Mouse (Mus musculus): ENCODE measurements around the gene Plagl1. TPM values are rescaled to one million over a fixed set of nuclear protein-coding genes. Genes with fewer than 3 reads are reported as not detected.

The Plagl1 gene
- polyA plus RNA-seq, 1 experiment: 11.6 TPM

GRCm38 (mm10) chr10:13127335-13127734 is 67.0 kb downstream of the Plagl1 start:
- DNase-seq: peak; percentile 19
- 79% methylated on average over 13 of the region's 13 CpGs for WGBS
- Histone ChIP-seq H3K27me3 (replicated peaks; ENCODE audit: control insufficient read depth, insufficient read depth, low read length) (no peaks in the 10 kb centered on the region), H3K4me3 (ENCODE audit: insufficient read depth, low read depth, low read length) (no peak overlapping the region), H3K36me3 (ENCODE audit: control insufficient read depth, insufficient read depth, low read length) (no peaks in the 10 kb centered on the region), H3K27ac (ENCODE audit: insufficient read depth, low read depth, low read length) (no peak overlapping the region), H3K4me1 (ENCODE audit: control insufficient read depth, insufficient read depth, low read length) (no peaks in the 10 kb centered on the region)
- TF ChIP-seq POLR2A (IDR thresholded peaks at IDR 0.05; ENCODE audit: low read depth, low read length) (no peak), CTCF (conservative IDR thresholded peaks at IDR 0.05; ENCODE audit: insufficient read depth, insufficient read length, low read depth, low read length) (no peak; the same call in 1 of the 2 replicates)

- DNase-seq: no peak
- Histone ChIP-seq H3K4me1 (ENCODE audit: control insufficient read depth, insufficient read depth, low read length) (no peaks in the 10 kb centered on the region), H3K4me3 (ENCODE audit: insufficient read depth, low read depth, low read length) (no peak overlapping the region), H3K36me3 (ENCODE audit: control insufficient read depth, insufficient read depth, low read length) (no peaks in the 10 kb centered on the region), H3K27ac (ENCODE audit: insufficient read depth, low read depth, low read length) (no peak overlapping the region), H3K27me3 (replicated peaks; ENCODE audit: control insufficient read depth, insufficient read depth, low read length) (no peaks in the 10 kb centered on the region)
- 90% methylated on average over 7 of the region's 7 CpGs for WGBS
- no peak for TF ChIP-seq CTCF (conservative IDR thresholded peaks at IDR 0.05; ENCODE audit: insufficient read depth, insufficient read length, low read depth, low read length)
- TF ChIP-seq POLR2A (IDR thresholded peaks at IDR 0.05; ENCODE audit: low read depth, low read length): no peak
Measured at GRCm38 (mm10) chr10:13127946-13128345, 67.6 kb downstream of the Plagl1 start.

GRCm38 (mm10) chr10:13133850-13134249 is 73.5 kb downstream of the Plagl1 start:
- no peak for TF ChIP-seq CTCF (conservative IDR thresholded peaks at IDR 0.05; ENCODE audit: insufficient read depth, insufficient read length, low read depth, low read length)
- TF ChIP-seq POLR2A (IDR thresholded peaks at IDR 0.05; ENCODE audit: low read depth, low read length): no peak
- DNase-seq: no peak
- WGBS: 89% methylated on average over 4 of the region's 4 CpGs
- Histone ChIP-seq H3K27me3 (replicated peaks; ENCODE audit: control insufficient read depth, insufficient read depth, low read length) (no peaks in the 10 kb centered on the region), H3K27ac (ENCODE audit: insufficient read depth, low read depth, low read length) (no peak overlapping the region), H3K4me1 (ENCODE audit: control insufficient read depth, insufficient read depth, low read length) (no peaks in the 10 kb centered on the region), H3K36me3 (ENCODE audit: control insufficient read depth, insufficient read depth, low read length) (no peaks in the 10 kb centered on the region), H3K4me3 (ENCODE audit: insufficient read depth, low read depth, low read length) (no peak overlapping the region)

- H3K4me1 ChIP-seq (ENCODE audit: control insufficient read depth, insufficient read depth, low read length): no peaks in the 10 kb centered on the region
- 97% methylated on average over 7 of the region's 7 CpGs for WGBS
- H3K27ac ChIP-seq (ENCODE audit: insufficient read depth, low read depth, low read length): no peak overlapping the region
- TF ChIP-seq POLR2A (IDR thresholded peaks at IDR 0.05; ENCODE audit: low read depth, low read length) (no peak), CTCF (conservative IDR thresholded peaks at IDR 0.05; ENCODE audit: insufficient read depth, insufficient read length, low read depth, low read length) (no peak)
- no peak for DNase-seq
- no peaks in the 10 kb centered on the region for H3K36me3 ChIP-seq (ENCODE audit: control insufficient read depth, insufficient read depth, low read length)
- no peak overlapping the region for H3K4me3 ChIP-seq (ENCODE audit: insufficient read depth, low read depth, low read length)
- H3K27me3 ChIP-seq (replicated peaks; ENCODE audit: control insufficient read depth, insufficient read depth, low read length): no peaks in the 10 kb centered on the region
Measured at GRCm38 (mm10) chr10:13135276-13135675, 75.0 kb downstream of the Plagl1 start.

GRCm38 (mm10) chr10:13135751-13136150 is 75.4 kb downstream of the Plagl1 start:
- Histone ChIP-seq H3K4me1 (ENCODE audit: control insufficient read depth, insufficient read depth, low read length) (no peaks in the 10 kb centered on the region), H3K36me3 (ENCODE audit: control insufficient read depth, insufficient read depth, low read length) (no peaks in the 10 kb centered on the region), H3K27me3 (replicated peaks; ENCODE audit: control insufficient read depth, insufficient read depth, low read length) (no peaks in the 10 kb centered on the region), H3K27ac (ENCODE audit: insufficient read depth, low read depth, low read length) (no peak overlapping the region), H3K4me3 (ENCODE audit: insufficient read depth, low read depth, low read length) (no peak overlapping the region)
- 92% methylated on average over 7 of the region's 7 CpGs for WGBS
- no peak for TF ChIP-seq CTCF (conservative IDR thresholded peaks at IDR 0.05; ENCODE audit: insufficient read depth, insufficient read length, low read depth, low read length)
- no peak for TF ChIP-seq POLR2A (IDR thresholded peaks at IDR 0.05; ENCODE audit: low read depth, low read length)
- DNase-seq: no peak

GRCm38 (mm10) chr10:13137906-13138305 is 77.6 kb downstream of the Plagl1 start:
- Histone ChIP-seq H3K4me3 (ENCODE audit: insufficient read depth, low read depth, low read length) (no peak overlapping the region), H3K36me3 (ENCODE audit: control insufficient read depth, insufficient read depth, low read length) (no peaks in the 10 kb centered on the region)
- WGBS: 93% methylated on average over 6 of the region's 6 CpGs

GRCm38 (mm10) chr10:13140434-13140833 is 80.1 kb downstream of the Plagl1 start:
- Histone ChIP-seq H3K27ac (ENCODE audit: insufficient read depth, low read depth, low read length) (no peak overlapping the region), H3K4me3 (ENCODE audit: insufficient read depth, low read depth, low read length) (no peak overlapping the region), H3K36me3 (ENCODE audit: control insufficient read depth, insufficient read depth, low read length) (no peaks in the 10 kb centered on the region), H3K4me1 (ENCODE audit: control insufficient read depth, insufficient read depth, low read length) (no peaks in the 10 kb centered on the region), H3K27me3 (replicated peaks; ENCODE audit: control insufficient read depth, insufficient read depth, low read length) (no peaks in the 10 kb centered on the region)
- WGBS: 81% methylated on average over 2 of the region's 2 CpGs
- TF ChIP-seq CTCF (conservative IDR thresholded peaks at IDR 0.05; ENCODE audit: insufficient read depth, insufficient read length, low read depth, low read length) (no peak), POLR2A (IDR thresholded peaks at IDR 0.05; ENCODE audit: low read depth, low read length) (no peak)
- DNase-seq: no peak

More at GRCm38 (mm10) chr10:13137906-13138305, 77.6 kb downstream of the Plagl1 start:
- TF ChIP-seq CTCF (conservative IDR thresholded peaks at IDR 0.05; ENCODE audit: insufficient read depth, insufficient read length, low read depth, low read length) (no peak), POLR2A (IDR thresholded peaks at IDR 0.05; ENCODE audit: low read depth, low read length) (no peak)
- DNase-seq: no peak
- Histone ChIP-seq H3K27ac (ENCODE audit: insufficient read depth, low read depth, low read length) (no peak overlapping the region), H3K27me3 (replicated peaks; ENCODE audit: control insufficient read depth, insufficient read depth, low read length) (no peaks in the 10 kb centered on the region), H3K4me1 (ENCODE audit: control insufficient read depth, insufficient read depth, low read length) (no peaks in the 10 kb centered on the region)
